Mouse (Mus musculus) hindbrain, embryonic 14.5 days (tissue): ENCODE measurements at regions not wholly inside any gene's neighbourhood (a gene's known extent, or its start where the extent isn't known, plus 50 kb on each side); places are given as distances from the start of the nearest gene placed in this dataset.

Experiments
- ATAC-seq: fragments of 200-750 bp; cut with Nextera tagmentation; 2 replicates; pipeline ENCODE4 v1.8.0; 2017; ENCODE audit warnings: moderate number of reproducible peaks, mild to moderate bottlenecking, moderate TSS enrichment, moderate library complexity; ENCODE audit not compliant: low FRiP score
- DNase-seq: peaks from one replicate; pipeline ENCODE4 v3.0.0-alpha.2; 2015; ENCODE audit warnings: low spot score
- H3K27ac ChIP-seq: fragments of 300-500 bp; sonication (generic); 2 replicates; pipeline ENCODE4 v1.5.1; 2014; ENCODE audit warnings: mild to moderate bottlenecking, moderate library complexity
- H3K27me3 ChIP-seq: fragments of 300-500 bp; sonication (generic); 2 replicates; pipeline ENCODE4 v1.6.1; 2014; ENCODE audit warnings: mild to moderate bottlenecking, low read length, mixed read lengths; ENCODE audit not compliant: control insufficient read depth, insufficient read depth
- H3K36me3 ChIP-seq: fragments of 300-500 bp; sonication (generic); replicated peaks from 2 replicates; pipeline ENCODE4 v1.6.1; 2014; ENCODE audit not compliant: control insufficient read depth, insufficient read depth
- H3K4me1 ChIP-seq: fragments of 300-500 bp; sonication (generic); replicated peaks from 2 replicates; pipeline ENCODE4 v1.6.1; 2014; ENCODE audit warnings: antibody characterized with exemption, low read length, mixed read lengths; ENCODE audit not compliant: control insufficient read depth, insufficient read depth
- H3K4me2 ChIP-seq: fragments of 300-500 bp; sonication (generic); replicated peaks from 2 replicates; pipeline ENCODE4 v1.6.1; 2014; ENCODE audit warnings: mild to moderate bottlenecking, moderate library complexity
- H3K4me3 ChIP-seq: fragments of 300-500 bp; sonication (generic); replicated peaks from 2 replicates; pipeline ENCODE4 v1.5.1; 2014; ENCODE audit warnings: mild to moderate bottlenecking, low read length
- H3K9ac ChIP-seq: fragments of 300-500 bp; sonication (generic); 2 replicates; pipeline ENCODE4 v1.6.1; 2014
- H3K9me3 ChIP-seq: fragments of 300-500 bp; sonication (generic); 2 replicates; pipeline ENCODE4 v1.6.1; 2016; ENCODE audit warnings: low read length; ENCODE audit not compliant: control insufficient read depth
- WGBS: fragments of 180-500 bp; shearing (Covaris S2); extraction: QIAGEN DNeasy Blood & Tissue Kit; methylation state at CpG from one replicate; pipeline ENCODE4 v1.1.7; 2014; 5-methylcytosine and 5-hydroxymethylcytosine counted together

GRCm38 (mm10) chr4:95346722-95347197 is 210.5 kb upstream of the Fggy start:
- H3K4me3 ChIP-seq, result no peak overlapping the region
- 46% methylated on average over 3 of the region's 3 CpGs for WGBS
- H3K36me3 ChIP-seq, result no peaks in the 10 kb centered on the region
- H3K27me3 ChIP-seq, result no peaks in the 10 kb centered on the region
- H3K9ac ChIP-seq, result no peak overlapping the region
- peaks cover 11% of the 10 kb centered on the region; the same call in 1 of the 2 replicates for H3K4me1 ChIP-seq
- no peak overlapping the region for H3K27ac ChIP-seq
- peak; percentile 39 for DNase-seq
- no peaks in the 10 kb centered on the region for H3K9me3 ChIP-seq
- no peak overlapping the region for H3K4me2 ChIP-seq
- ATAC-seq, result peak; percentile 81; the same call in 1 of the 2 replicates

- Histone ChIP-seq H3K27ac (no peak overlapping the region), H3K4me2 (no peak overlapping the region), H3K9ac (no peak overlapping the region), H3K9me3 (no peaks in the 10 kb centered on the region), H3K36me3 (no peaks in the 10 kb centered on the region), H3K4me3 (no peak overlapping the region), H3K4me1 (peaks cover 11% of the 10 kb centered on the region; the same call in 1 of the 2 replicates), H3K27me3 (no peaks in the 10 kb centered on the region)
- 72% methylated on average over 2 of the region's 2 CpGs for WGBS
- ATAC-seq (no peak), DNase-seq (no peak)
Measured at GRCm38 (mm10) chr4:95347436-95347835, 209.9 kb upstream of the Fggy start.

DNA sequence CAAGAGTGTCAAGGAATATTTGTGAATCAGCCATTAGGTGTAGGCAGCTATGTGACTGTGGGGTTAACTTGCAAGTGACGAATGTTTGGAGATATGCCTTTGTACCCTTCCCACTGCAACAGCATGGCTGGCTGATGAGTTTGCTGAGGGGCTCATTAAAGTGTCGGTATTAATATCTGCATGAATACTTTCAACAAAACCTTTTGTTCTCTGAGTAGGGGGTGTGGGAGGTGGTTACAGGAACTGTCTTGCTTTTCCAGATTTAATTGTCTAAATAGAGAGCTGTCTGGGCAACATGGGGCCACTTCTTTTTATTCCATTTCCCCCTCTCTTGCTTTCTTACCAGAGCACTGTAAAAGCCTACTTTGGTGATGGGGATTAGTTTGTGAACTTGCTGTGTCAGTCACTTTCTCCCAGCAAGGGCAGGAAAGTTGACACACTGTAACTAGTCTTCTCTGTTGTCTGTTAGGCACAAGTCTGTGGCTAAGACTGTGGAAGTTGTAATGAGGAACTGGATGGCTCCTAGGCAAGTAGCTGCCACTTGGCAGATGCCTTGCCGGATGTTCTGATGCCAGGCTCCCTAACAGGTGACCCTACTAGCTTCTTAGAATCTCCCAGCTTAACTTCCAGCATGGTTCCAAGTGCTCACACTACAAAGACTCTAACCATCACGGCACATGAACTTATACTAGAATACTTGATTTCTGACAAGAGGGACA is 208.7 kb upstream of the Fggy start:
- H3K36me3 ChIP-seq, result no peaks in the 10 kb centered on the region
- no peak overlapping the region for H3K4me2 ChIP-seq
- H3K4me1 ChIP-seq, result peaks cover 11% of the 10 kb centered on the region; the same call in 1 of the 2 replicates
- no peak overlapping the region for H3K27ac ChIP-seq
- no peaks in the 10 kb centered on the region for H3K9me3 ChIP-seq
- H3K9ac ChIP-seq, result no peak overlapping the region
- no peaks in the 10 kb centered on the region for H3K27me3 ChIP-seq
- DNase-seq, result no peak
- WGBS, result 75% methylated on average over 4 of the region's 4 CpGs
- no peak overlapping the region for H3K4me3 ChIP-seq
- no peak for ATAC-seq

DNA sequence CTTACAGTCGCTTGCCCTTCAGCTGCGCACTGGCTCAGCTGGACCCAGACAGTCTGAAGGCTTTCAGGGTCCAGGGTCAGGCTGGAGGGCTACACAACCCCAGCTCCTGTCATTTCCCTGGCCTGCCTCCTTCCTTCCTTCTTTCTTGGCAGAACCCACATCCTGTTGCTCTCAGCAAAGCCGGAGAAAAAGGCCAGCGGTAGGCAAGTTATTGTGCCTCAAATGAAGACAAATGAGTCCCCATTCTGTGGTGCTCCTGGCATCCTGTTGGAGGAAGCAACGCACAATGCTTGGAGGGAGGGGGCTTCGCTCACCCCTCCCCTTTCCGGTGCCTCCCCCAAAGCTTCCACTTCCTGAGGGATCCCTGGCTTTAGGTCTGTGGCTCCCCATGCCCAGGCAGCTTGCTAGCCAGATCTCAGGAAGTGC is 203.4 kb upstream of the Fggy start:
- 43% methylated on average over 7 of the region's 7 CpGs for WGBS
- Histone ChIP-seq H3K4me1 (peaks cover 4% of the 10 kb centered on the region; the same call in 1 of the 2 replicates), H3K9me3 (no peaks in the 10 kb centered on the region), H3K27me3 (no peaks in the 10 kb centered on the region), H3K36me3 (no peaks in the 10 kb centered on the region), H3K4me3 (no peak overlapping the region), H3K4me2 (no peak overlapping the region), H3K27ac (no peak overlapping the region), H3K9ac (no peak overlapping the region)
- DNase-seq (peak; percentile 37), ATAC-seq (peak; percentile 60; the same call in 1 of the 2 replicates)

DNA sequence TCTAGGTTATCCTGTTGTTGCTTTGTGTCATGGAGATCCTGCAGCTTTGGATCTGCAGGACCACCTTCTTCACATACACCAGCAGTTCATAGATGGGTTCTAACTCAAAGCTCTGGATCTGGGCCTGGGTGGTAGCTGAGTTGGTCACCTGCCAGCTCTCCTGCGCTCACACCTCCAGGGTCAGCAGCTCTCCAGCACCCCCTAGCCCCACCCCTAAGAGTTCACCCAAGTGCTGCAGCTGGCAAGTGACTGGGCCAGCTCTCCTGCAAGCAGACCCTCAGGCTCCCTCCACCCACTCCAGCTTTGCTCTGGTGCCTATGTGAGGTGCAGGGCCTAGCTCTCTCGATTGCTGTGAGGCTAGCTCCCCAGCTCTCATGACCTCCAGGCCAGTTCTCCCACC is 198.6 kb upstream of the Fggy start:
- no peak overlapping the region for H3K4me3 ChIP-seq
- H3K9me3 ChIP-seq, result no peaks in the 10 kb centered on the region
- no peaks in the 10 kb centered on the region for H3K27me3 ChIP-seq
- H3K36me3 ChIP-seq, result no peaks in the 10 kb centered on the region
- H3K9ac ChIP-seq, result no peak overlapping the region
- 86% methylated on average over 2 of the region's 2 CpGs for WGBS
- no peak overlapping the region for H3K4me2 ChIP-seq
- no peak overlapping the region for H3K27ac ChIP-seq
- ATAC-seq (no peak), DNase-seq (no peak)
- peaks cover 4% of the 10 kb centered on the region; the same call in 1 of the 2 replicates for H3K4me1 ChIP-seq

DNA sequence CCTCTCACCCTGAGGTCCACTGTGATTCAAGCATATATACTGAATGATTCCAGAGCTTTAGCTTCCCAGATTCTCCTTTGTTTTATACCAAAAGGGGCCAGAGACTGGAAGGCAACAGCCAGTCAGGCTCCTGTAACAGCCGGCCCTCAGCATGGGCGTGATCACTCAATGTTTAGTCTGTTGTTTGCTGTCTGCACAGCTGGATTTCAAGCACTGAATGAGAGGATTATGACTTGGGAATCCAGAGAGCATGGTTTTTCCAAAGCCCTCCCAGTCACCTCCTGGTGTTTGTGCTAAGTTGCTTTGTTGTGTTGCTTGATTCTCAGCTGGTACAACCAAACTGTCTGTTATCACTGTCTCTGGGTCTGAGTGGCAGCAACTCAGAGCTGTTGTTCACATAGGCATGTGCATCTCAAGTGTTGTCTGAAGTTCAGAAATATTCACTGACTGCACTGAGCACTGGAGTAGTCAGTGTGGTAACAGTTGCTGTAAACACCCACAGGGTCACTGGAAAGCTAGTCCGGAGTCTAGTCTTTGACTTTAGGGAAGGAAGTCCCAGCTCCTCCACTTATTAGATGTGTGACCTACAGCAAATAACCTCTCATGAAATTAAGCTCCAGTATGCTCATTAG is 196.9 kb upstream of the Fggy start:
- Histone ChIP-seq H3K4me1 (no peaks in the 10 kb centered on the region), H3K27ac (no peak overlapping the region), H3K36me3 (no peaks in the 10 kb centered on the region), H3K9me3 (no peaks in the 10 kb centered on the region), H3K4me3 (no peak overlapping the region), H3K27me3 (no peaks in the 10 kb centered on the region), H3K4me2 (no peak overlapping the region), H3K9ac (no peak overlapping the region)
- DNase-seq (no peak), ATAC-seq (no peak)
- 44% methylated on average over 3 of the region's 3 CpGs for WGBS

DNA sequence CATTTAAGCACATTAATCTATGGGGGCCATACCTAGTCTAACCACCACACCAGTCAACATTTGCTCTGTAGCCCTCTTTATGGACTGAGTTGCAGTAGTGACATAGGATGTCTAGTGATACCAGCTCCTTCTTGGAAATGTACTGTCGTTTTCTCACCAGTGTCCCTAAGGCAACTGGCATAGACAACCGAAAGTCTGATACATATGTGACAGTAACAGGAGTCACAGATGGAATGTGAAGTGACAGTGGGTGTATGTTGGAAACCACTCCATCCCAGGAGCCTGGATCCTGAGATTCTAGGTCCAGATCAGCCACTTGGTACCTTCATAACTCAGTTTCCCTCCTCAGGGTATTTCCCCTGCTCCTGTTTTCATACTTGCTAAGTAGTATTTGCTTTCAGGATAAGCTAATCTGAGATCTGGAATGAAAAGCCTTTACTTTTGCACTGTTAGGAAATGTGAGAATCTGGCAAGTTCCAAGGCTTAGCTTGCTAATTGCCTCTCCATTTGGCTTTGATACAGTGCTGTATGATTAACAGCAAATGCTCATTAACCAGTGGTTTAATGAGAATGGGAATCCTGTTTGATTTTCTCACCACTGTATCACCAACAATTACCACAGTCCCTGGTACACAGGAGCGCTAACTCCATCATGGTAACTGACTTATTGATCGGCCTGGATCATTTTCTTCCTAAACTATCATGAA is 192.8 kb upstream of the Fggy start:
- Histone ChIP-seq H3K27me3 (no peaks in the 10 kb centered on the region), H3K4me1 (no peaks in the 10 kb centered on the region), H3K9me3 (no peaks in the 10 kb centered on the region), H3K36me3 (no peaks in the 10 kb centered on the region), H3K27ac (no peak overlapping the region), H3K9ac (no peak overlapping the region), H3K4me3 (no peak overlapping the region), H3K4me2 (no peak overlapping the region)
- ATAC-seq (no peak), DNase-seq (no peak)
- 92% methylated on average over 4 of the region's 4 CpGs for WGBS

DNA sequence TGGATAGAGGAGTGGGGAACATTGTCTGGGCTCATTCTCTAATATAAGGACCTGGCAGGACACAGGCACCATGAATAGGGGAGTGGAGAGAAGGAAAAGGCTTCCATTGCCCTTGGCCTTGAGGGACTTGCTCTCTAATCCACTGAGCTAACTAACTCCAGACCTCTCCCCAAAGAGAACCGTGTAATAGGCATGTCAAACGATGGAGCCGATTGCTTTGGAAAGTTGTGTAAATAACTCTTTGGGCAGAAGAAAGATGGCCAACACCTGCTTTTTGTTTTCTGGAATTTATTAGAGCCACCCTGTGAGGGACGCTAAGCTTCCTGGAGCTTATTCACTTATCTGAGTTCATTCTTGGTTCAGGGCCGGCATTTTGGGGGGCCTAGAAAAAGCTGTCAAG is 180.9 kb upstream of the Fggy start:
- H3K9ac ChIP-seq, result no peak overlapping the region
- no peak overlapping the region for H3K4me3 ChIP-seq
- WGBS, result 85% methylated on average over 5 of the region's 5 CpGs
- DNase-seq (no peak), ATAC-seq (no peak)
- no peaks in the 10 kb centered on the region for H3K4me1 ChIP-seq
- no peaks in the 10 kb centered on the region for H3K36me3 ChIP-seq
- no peaks in the 10 kb centered on the region for H3K27me3 ChIP-seq
- no peak overlapping the region for H3K4me2 ChIP-seq
- no peak overlapping the region for H3K27ac ChIP-seq
- no peaks in the 10 kb centered on the region for H3K9me3 ChIP-seq
